Mouse (Mus musculus) lung, embryonic 15.5 days (tissue): ENCODE data around the gene Ngb. TPM values are rescaled to one million over a fixed set of nuclear protein-coding genes. Genes with fewer than 3 reads are reported as not detected.

Experiments used
- ATAC-seq: fragments of 200-750 bp; cut with Nextera tagmentation; 2 replicates; pipeline ENCODE4 v1.8.0; 2017; ENCODE audit warnings: moderate number of reproducible peaks, borderline replicate concordance; ENCODE audit not compliant: low FRiP score, low TSS enrichment; ENCODE audit errors: extremely low read depth
- H3K27ac ChIP-seq: fragments of 300-500 bp; sonication (generic); 2 replicates; pipeline ENCODE4 v1.5.1; 2015; ENCODE audit warnings: moderate library complexity, mild to moderate bottlenecking, inconsistent platforms
- H3K27me3 ChIP-seq: fragments of 300-500 bp; sonication (generic); 2 replicates; pipeline ENCODE4 v1.6.1; 2015; ENCODE audit warnings: inconsistent platforms
- H3K36me3 ChIP-seq: fragments of 300-500 bp; sonication (generic); 2 replicates; pipeline ENCODE4 v1.6.1; 2015; ENCODE audit warnings: inconsistent platforms
- H3K4me1 ChIP-seq: fragments of 300-500 bp; sonication (generic); 2 replicates; pipeline ENCODE4 v1.6.1; 2015; ENCODE audit warnings: inconsistent platforms
- H3K4me2 ChIP-seq: fragments of 300-500 bp; sonication (generic); 2 replicates; pipeline ENCODE4 v1.6.1; 2015; ENCODE audit warnings: inconsistent platforms, mild to moderate bottlenecking, moderate library complexity
- H3K4me3 ChIP-seq: fragments of 300-500 bp; sonication (generic); 2 replicates; pipeline ENCODE4 v1.5.1; 2015; ENCODE audit warnings: mild to moderate bottlenecking, inconsistent platforms
- H3K9ac ChIP-seq: fragments of 300-500 bp; sonication (generic); 2 replicates; pipeline ENCODE4 v1.6.1; 2015; ENCODE audit warnings: inconsistent platforms
- H3K9me3 ChIP-seq: fragments of 300-500 bp; sonication (generic); 2 replicates; pipeline ENCODE4 v1.6.1; 2016; ENCODE audit warnings: inconsistent platforms
- WGBS: fragments of 180-500 bp; shearing (Covaris S2); methylation state at CpG from one replicate; pipeline ENCODE4 v1.1.7; 2015; 5-methylcytosine and 5-hydroxymethylcytosine counted together
- polyA plus RNA-seq: library from polyadenylated mRNA; unstranded; fragments of >200 nt; fragmentation: Nextera tagmentation; extraction: Ambion mirVana; gene quantifications from 2 replicates; pipeline ENCODE4 v1.2.1, GENCODE M21; 2015

Ngb gene
- polyA plus RNA-seq, 1 experiment from 2014 or later: 7.1 TPM

DNA sequence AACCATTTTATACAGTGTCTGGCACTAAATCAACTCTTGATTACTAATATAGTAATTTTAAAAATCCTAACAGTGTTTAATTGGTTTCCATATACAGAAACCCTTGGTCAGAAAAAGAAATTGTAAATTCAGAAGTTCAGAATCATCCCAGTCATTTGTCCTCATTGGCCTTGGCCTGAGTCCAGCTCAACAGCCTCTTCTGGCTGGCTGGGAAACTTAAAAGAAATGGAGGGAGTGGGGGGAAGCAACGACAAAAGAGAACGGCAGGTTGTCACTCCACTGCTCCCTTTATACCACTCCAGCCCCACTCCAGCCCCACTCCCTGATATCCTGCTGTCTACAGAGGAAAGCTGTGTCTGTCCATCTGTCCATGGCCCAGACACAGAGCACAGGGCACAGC lies 28.8 kb upstream of the Ngb start:
- Histone ChIP-seq H3K9ac (no peak overlapping the region), H3K9me3 (no peaks in the 10 kb centered on the region), H3K4me3 (no peak overlapping the region), H3K36me3 (peaks cover 4% of the 10 kb centered on the region), H3K4me1 (no peaks in the 10 kb centered on the region), H3K4me2 (no peak overlapping the region), H3K27me3 (no peaks in the 10 kb centered on the region), H3K27ac (no peak overlapping the region)
- no peak for ATAC-seq
- 49% methylated on average over 2 of the region's 2 CpGs for WGBS

DNA sequence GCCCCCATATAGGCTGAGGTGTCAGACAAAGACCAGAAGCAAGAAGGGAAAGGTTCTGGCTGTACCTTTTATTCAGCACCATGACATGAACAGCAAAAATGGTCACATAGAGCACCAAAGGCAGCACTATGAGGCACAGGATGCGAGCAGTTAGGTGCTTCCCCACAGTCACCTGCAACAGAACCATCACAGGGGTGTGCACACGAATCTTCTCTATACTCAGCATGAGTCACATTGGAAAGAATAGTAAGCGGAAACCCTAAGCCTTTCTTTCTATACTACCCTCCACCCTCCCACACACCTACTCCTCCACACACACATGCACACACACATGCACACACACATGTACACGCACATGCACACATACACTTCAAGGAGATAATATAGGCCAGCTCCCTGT lies 27.9 kb upstream of the Ngb start:
- Histone ChIP-seq H3K27ac (no peak overlapping the region), H3K4me1 (no peaks in the 10 kb centered on the region), H3K9ac (no peak overlapping the region), H3K4me2 (no peak overlapping the region), H3K4me3 (no peak overlapping the region), H3K9me3 (no peaks in the 10 kb centered on the region), H3K27me3 (no peaks in the 10 kb centered on the region), H3K36me3 (peaks cover 4% of the 10 kb centered on the region)
- ATAC-seq: no peak
- 90% methylated on average over 4 of the region's 4 CpGs for WGBS

DNA sequence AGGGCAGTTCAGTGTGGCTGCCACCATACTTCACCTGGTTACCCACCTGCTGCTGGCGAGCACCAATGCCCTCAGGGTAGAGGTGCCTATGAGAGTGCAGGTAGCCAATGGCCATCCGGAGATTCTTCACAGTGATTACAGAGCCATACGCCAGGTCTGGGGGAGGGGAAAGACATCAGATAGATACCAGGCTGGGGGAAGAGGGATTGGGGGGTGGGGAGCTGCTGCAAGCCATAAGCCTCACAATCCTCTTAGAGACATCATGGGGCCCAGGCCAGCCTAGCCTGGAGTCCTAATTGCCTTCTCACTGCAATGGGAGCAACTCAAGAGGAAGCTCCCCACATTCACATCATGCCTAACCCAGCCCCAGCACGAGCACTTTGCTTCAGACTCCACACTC lies 24.9 kb upstream of the Ngb start:
- Histone ChIP-seq H3K4me3 (no peak overlapping the region), H3K27ac (no peak overlapping the region), H3K27me3 (no peaks in the 10 kb centered on the region), H3K9me3 (no peaks in the 10 kb centered on the region), H3K9ac (no peak overlapping the region), H3K4me2 (no peak overlapping the region), H3K36me3 (peaks cover 12% of the 10 kb centered on the region), H3K4me1 (no peaks in the 10 kb centered on the region)
- no peak for ATAC-seq
- 67% methylated on average over 4 of the region's 4 CpGs for WGBS

DNA sequence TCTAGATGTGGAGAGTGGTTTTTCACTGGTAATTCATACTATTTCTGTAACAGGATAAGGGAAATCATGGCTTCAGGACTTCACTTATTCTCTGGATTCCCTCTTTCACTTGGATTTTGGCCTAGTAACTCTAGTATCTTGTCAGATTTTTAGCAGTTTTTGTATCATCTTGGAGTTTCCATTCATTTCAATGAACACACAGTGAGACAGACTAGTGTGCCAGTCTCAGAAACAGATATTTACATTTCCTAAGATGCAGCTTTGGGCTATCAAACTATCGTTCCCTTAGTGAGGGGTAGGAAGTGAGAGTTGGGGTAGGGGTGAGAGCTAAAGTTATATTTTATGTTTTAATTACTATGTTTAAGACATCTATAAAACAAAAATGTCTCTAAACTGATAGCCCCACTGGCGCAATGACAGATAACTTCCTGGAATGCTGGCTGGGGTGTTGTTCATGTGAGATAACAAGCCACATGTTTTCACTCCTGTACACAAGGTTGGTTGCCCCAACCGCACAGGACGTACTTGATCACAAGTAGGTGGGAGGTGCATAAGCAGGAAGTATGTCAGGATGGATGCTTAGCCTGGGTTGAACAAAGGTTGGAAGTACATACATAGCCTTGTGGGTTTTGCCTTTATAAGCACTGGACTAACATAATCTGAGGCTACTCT lies 19.7 kb upstream of the Ngb start:
- 81% methylated on average over 4 of the region's 4 CpGs for WGBS
- Histone ChIP-seq H3K27ac (no peak overlapping the region), H3K4me3 (no peak overlapping the region), H3K27me3 (no peaks in the 10 kb centered on the region), H3K36me3 (peaks cover 15% of the 10 kb centered on the region), H3K9ac (no peak overlapping the region), H3K4me2 (no peak overlapping the region), H3K9me3 (no peaks in the 10 kb centered on the region), H3K4me1 (no peaks in the 10 kb centered on the region)
- no peak for ATAC-seq

DNA sequence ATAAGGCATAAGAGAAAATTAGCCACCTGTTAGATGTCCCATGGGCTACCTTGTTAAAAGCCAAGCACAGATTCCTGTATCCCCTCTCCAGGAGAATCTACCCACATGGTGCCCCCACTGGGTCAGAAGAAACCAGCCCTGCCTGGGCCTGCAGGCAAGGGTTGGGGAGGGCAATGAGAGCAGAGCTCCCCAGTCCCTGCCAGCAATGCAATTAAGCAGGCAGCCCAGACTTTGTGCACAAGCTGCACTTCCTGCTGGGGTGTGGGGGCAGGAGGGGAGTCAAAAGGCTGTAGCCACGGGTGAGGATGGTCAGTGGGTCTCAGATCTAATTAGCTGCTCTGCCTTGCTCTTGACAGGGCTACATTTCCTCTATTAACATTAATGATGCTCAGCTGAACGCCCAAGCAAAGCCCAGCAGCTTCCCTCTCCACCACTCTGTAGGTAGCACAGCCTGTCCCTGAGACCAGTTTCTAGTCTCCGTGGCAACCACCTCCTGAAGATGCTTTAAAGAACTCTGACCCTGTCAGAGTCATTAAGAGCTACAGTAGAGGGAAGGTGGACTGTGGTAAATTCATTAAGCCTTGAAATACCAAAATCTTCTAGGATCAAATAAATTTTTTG lies 5.1 kb upstream of the Ngb start:
- Histone ChIP-seq H3K4me1 (no peaks in the 10 kb centered on the region), H3K27ac (no peak overlapping the region), H3K4me3 (no peak overlapping the region), H3K9ac (no peak overlapping the region), H3K4me2 (no peak overlapping the region), H3K9me3 (no peaks in the 10 kb centered on the region), H3K36me3 (0 out of 2 replicates have a peak, but pooled peaks cover 5% of the 10 kb centered on the region), H3K27me3 (peaks cover 7% of the 10 kb centered on the region)
- ATAC-seq: no peak
- WGBS: 44% methylated on average over 3 of the region's 3 CpGs

DNA sequence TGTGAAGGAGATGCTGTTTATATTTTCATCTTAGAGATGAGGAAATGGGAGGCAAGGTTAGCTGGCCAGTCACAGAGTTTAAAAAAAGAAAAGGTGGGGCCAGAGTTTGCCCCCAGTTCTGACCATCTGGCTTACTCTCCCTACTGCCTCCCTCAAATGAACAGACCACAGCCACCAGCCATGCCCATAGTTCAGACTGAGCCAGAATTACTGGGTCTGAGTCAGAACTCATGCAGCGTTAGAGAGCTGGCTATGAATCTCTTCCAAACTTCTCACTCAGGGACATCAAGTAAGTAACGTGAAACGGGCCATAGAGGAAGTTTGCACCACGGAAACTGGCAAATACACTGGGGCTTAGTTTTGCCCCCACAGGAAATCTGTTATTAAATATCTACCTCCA lies 2.5 kb upstream of the Ngb start:
- Histone ChIP-seq H3K27me3 (peaks cover 27% of the 10 kb centered on the region), H3K4me1 (peaks cover 8% of the 10 kb centered on the region)

DNA sequence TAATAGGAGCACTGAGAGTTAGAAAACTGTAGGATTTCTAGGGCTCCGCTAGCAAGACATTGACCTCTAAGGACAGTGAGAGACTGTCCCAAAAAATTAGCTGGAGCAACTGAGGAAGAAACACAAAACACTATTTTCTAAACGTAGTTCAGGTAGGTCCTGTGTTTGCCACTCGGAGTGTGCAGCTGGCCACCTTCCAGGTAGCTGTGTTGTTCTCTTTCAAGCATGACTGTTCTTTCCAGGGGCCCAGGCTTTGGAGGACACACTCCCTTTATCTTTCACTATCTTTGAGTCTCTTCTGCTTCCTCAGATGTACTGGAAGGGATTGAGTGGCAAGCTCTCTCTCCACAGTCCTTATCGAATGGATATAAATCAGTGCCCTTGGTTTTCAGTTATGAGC lies 1.1 kb upstream of the Ngb start:
- H3K9me3 ChIP-seq: no peaks in the 10 kb centered on the region
- peaks cover 8% of the 10 kb centered on the region for H3K4me1 ChIP-seq
- WGBS: 88% methylated on average over 4 of the region's 4 CpGs
- no peaks in the 10 kb centered on the region for H3K36me3 ChIP-seq
- H3K27me3 ChIP-seq: peaks cover 27% of the 10 kb centered on the region
- H3K4me3 ChIP-seq: no peak overlapping the region
- no peak overlapping the region for H3K9ac ChIP-seq
- ATAC-seq: no peak
- H3K4me2 ChIP-seq: no peak overlapping the region
- H3K27ac ChIP-seq: no peak overlapping the region

More for the DNA sequence above, 2.5 kb upstream of the Ngb start:
- no peak overlapping the region for H3K27ac ChIP-seq
- H3K36me3 ChIP-seq: 0 out of 2 replicates have a peak, but pooled peaks cover 1% of the 10 kb centered on the region
- WGBS: 71% methylated on average over 4 of the region's 4 CpGs
- H3K9me3 ChIP-seq: no peaks in the 10 kb centered on the region
- no peak overlapping the region for H3K4me2 ChIP-seq
- ATAC-seq: no peak
- no peak overlapping the region for H3K9ac ChIP-seq
- no peak overlapping the region for H3K4me3 ChIP-seq

DNA sequence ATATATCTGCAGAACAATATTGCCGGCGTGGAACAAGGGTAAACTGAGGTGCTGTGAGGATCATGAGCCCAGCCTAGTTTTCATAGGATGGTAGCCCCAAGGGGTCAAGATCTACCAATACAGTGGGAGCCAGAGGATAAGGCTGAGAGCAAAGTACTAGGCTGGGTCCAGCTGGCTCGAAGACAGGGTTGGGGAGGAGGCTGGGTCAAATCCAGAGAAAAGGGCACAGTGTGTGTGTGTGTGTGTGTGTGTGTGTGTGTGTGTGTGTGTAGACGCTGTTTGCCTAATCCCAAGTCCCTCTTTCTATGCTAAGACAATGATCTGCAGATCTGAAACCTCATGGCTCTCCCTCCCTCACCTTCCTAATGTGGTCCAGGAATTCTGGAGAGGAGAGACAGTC lies 2.0 kb downstream of the Ngb start:
- ATAC-seq: no peak
- Histone ChIP-seq H3K9ac (no peak overlapping the region), H3K9me3 (no peaks in the 10 kb centered on the region), H3K36me3 (no peaks in the 10 kb centered on the region), H3K4me2 (no peak overlapping the region), H3K27me3 (peaks cover 27% of the 10 kb centered on the region), H3K4me1 (peaks cover 8% of the 10 kb centered on the region), H3K4me3 (no peak overlapping the region), H3K27ac (no peak overlapping the region)
- WGBS: 68% methylated on average over 4 of the region's 4 CpGs

DNA sequence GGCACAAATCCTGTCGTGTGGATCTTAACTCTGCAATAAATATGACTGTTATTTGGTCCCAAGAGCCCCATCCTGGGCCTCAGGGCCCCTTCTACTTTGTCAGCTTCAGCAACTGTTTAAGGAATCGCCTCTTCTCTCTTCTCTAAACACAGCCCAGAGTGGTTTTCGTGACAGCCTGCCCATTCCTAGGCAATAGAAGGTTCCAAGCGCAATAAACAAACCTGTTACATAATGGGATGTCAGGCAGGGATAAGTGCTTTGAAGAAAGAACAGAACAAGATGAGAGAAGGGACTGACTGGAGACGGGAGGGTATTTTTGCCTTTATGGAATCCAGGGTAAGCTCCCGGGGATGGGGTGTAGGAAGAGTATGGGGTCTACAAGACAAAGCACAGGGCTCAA lies 8.7 kb downstream of the Ngb start:
- Histone ChIP-seq H3K27me3 (no peaks in the 10 kb centered on the region), H3K4me1 (no peaks in the 10 kb centered on the region), H3K27ac (no peak overlapping the region), H3K9ac (no peak overlapping the region), H3K36me3 (no peaks in the 10 kb centered on the region), H3K9me3 (no peaks in the 10 kb centered on the region), H3K4me2 (no peak overlapping the region), H3K4me3 (no peak overlapping the region)
- no peak for ATAC-seq
- 46% methylated on average over 6 of the region's 6 CpGs for WGBS

DNA sequence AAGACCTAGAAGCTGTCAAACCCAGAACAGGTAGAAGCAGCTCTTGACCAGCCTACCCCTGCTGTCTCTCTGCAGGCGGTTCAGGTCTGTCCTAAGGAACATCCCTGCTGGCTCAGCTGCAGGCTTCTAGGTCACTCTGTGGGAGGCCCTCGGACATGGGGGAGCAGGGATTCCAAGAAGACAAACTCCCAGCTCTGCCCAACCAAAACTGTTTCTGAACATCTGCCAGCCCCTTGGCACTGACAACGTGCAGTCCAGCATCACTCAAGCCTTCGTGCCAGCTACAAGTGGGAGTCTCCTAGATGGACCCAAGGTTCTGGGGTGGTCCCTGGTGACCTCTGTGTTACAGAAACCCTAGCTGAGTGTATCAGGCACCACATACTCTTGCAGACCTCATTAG lies 9.1 kb downstream of the Ngb start:
- no peaks in the 10 kb centered on the region for H3K27me3 ChIP-seq
- no peaks in the 10 kb centered on the region for H3K9me3 ChIP-seq
- no peaks in the 10 kb centered on the region for H3K4me1 ChIP-seq
- H3K4me2 ChIP-seq: no peak overlapping the region
- no peak overlapping the region for H3K9ac ChIP-seq
- H3K36me3 ChIP-seq: no peaks in the 10 kb centered on the region
- WGBS: 52% methylated on average over 4 of the region's 4 CpGs
- H3K27ac ChIP-seq: no peak overlapping the region
- peak; percentile 21; the same call in 1 of the 2 replicates for ATAC-seq
- H3K4me3 ChIP-seq: no peak overlapping the region

DNA sequence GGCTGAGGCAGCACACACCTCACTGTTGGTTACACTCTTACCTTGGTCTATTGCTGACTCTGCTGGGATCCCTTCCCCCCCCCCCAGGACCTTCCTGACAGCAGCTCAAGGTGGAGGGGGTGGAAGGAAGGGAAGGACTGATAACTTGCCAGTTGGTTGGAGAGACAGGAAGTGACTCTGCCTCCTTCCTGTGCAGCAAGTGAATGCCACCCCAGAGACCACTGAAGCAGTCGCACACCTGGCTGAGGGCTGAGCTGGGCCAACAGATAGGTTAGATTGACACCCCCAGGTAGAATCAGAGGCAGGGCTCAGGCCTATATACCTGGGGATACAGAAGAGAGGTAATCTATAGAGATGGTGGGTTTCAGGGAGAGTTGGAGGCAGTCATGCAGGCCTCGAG lies 10.4 kb downstream of the Ngb start:
- Histone ChIP-seq H3K27me3 (no peaks in the 10 kb centered on the region), H3K4me2 (no peak overlapping the region), H3K4me3 (no peak overlapping the region), H3K9me3 (no peaks in the 10 kb centered on the region), H3K9ac (no peak overlapping the region), H3K4me1 (no peaks in the 10 kb centered on the region), H3K27ac (no peak overlapping the region), H3K36me3 (no peaks in the 10 kb centered on the region)
- ATAC-seq: no peak
- WGBS: 86% methylated on average over 2 of the region's 2 CpGs

DNA sequence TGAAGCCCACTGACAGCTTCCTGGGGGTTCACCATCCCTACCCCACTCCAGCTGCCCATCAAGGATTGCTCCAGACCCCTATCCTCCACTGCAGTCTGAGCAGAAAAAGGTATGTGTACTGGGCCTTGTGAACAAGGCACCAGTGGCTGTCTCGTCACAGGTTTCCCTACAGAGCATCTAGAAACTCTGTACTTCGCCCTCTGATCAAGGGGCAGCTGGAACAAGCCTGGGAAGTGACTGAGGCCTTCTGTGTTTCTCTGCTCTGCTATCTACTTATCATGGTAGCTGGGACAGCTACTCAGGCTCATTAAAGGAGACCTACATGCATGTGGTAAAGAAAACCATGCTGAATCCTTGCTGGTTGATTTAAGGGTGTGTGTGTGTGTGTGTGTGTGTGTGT lies 12.6 kb downstream of the Ngb start:
- no peak overlapping the region for H3K27ac ChIP-seq

More for the DNA sequence above, 12.6 kb downstream of the Ngb start:
- Histone ChIP-seq H3K9ac (no peak overlapping the region), H3K4me1 (no peaks in the 10 kb centered on the region), H3K27me3 (no peaks in the 10 kb centered on the region), H3K4me2 (no peak overlapping the region), H3K9me3 (no peaks in the 10 kb centered on the region), H3K36me3 (no peaks in the 10 kb centered on the region), H3K4me3 (no peak overlapping the region)
- WGBS: 68% methylated on average over 2 of the region's 2 CpGs
- ATAC-seq: no peak
